Mouse (Mus musculus) lung, postnatal 36 days (tissue): ENCODE data around the gene Cenpa.
"Not testable (repeated sequence)": the region's sequence is repeated elsewhere in the genome, so short reads cannot be mapped to it uniquely, and the experiment has no call there.

ENCODE experiments used
- DNase-seq: peaks from one replicate; pipeline ENCODE4 v3.0.0; 2022; ENCODE audit warnings: mixed read lengths

Cenpa gene

DNA sequence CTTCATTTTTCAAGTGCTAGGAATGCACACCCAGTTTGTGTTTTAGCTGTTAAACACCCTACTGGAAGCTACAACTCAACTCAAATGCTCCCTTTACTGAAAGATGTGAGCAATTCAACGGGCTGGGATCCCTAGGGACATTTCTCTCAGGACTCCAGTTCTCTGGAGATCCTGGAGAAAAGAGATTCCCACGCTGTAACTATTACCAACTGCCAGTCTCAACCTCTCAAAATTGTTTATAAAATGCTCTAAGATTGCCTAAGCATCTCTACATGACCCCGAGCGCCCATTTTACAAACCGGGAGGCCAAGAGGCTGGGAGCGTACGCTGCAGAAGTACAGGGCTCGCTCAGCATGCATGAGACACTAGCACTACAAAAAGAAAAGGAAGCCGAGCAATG lies 19.2 kb upstream of the Cenpa start:
- no peak for DNase-seq

DNA sequence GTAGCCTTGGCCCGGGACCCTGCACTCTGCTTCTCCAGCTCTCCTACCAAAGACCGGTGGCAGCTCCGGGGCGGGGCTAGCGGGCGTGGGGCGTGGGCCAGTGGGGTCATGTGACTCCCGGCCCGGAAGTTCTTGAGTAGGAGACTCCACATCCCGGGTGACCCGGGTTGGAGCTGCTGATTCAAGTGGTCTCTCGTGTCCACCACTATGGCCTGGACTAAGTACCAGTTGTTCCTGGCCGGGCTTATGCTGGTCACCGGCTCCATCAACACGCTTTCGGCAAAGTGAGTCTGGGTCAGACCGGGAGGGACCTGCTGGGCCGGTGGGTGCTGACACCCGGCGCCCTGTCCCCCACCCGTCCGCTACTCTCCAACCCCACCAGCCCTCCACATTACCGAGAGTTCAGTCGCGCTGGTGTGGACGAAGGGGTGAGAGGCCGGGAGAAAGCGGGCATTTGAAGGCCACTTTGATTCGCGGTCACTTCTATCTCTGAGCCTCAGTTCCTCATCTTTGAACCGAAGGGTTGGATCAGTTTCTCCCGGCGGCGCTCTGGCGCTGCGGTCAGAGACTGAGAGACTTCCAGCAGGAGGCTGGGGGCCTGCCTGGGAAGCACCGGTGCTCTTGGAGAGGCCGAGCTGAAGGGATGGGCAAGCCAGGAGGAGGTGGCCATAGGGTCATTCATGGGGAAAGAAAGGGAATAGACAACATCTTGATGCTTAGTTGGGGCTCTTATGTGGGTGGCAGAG lies 18.6 kb upstream of the Cenpa start, which contains the start of gene Slc35f6:
Gene Slc35f6, plus strand, starts transcription at position 119 of the 746 bp plus-strand sequence.
- peak; percentile 97 for DNase-seq

DNA sequence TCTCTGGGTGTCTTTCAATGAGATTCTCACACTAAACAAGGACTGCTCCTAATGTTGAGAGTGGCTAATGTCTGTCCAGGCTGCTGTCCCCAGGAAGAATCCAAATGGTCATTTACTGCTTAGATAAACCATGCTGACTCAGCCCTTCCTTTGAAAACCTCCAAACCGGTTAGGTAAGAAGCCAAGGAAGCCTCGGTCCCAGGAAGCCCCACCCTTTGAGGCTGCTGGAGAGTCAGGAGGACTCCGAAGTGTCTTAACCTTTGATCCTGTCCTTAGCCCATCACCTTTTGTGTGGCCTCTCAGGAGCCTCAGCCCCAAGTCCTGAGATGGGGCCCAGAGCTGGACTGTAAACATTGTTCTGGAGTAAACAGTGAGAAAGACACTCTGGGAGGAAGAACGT lies 17.0 kb upstream of the Cenpa start:
- DNase-seq, result peak; percentile 24

DNA sequence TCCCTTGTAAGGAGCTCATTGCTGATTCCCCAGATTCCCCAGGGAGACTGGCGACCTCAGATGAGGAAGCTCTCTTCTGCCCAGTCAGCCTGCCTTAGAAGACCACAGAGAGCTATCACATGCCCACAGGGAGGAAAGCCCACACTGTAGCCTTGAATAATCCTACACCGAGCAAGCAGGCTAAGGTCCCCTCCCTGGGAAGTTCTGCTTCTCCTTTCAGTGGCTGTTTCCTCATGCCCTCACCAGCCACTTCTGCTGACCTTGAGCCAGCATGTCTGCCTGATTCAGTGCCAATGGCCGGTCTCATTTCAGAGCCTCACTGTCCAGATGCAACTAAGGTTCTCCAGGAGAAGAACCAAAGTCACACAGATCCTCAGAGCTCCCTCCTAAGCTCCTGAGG lies 15.8 kb upstream of the Cenpa start:
- peak; percentile 58 for DNase-seq

DNA sequence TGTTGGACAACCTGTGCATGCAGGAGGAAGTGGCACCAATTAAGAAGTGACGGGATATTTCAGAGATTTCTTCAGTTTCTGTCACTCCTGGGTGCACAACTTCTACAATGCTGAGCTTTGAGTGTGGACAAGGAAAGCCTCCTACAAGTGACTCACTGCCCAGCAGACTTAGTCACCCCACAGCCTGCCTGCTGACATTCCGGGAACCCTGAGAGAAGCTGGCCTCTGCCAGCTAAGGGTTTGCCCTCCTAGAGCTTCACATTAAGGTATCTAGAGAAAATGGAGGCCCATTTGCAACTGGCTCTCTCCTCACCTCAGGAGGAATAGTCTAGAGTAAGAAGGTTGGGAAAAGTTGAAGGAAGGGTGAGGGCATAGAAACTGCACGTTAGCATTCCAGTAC lies 15.0 kb upstream of the Cenpa start:
- DNase-seq, result peak; percentile 28

DNA sequence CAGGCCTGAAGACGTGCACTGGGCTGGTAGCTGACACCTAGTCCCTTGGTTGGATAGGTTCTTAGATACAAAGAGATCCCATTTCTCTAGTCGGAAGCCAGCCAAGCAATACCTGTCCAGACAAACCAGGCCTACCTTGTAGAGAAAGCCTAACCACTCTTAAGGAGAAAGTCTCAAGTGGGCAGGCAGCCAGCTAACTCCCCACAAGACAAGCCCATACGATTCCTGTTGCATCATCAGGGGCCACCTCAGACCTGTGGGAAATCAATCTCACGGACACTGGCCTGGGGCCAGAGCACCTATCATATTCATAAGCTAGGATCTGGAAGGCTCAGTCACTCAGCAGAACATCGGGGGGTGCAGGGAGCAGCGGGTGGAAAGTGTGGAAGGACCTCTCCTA lies 13.3 kb upstream of the Cenpa start:
- peak; percentile 38 for DNase-seq

DNA sequence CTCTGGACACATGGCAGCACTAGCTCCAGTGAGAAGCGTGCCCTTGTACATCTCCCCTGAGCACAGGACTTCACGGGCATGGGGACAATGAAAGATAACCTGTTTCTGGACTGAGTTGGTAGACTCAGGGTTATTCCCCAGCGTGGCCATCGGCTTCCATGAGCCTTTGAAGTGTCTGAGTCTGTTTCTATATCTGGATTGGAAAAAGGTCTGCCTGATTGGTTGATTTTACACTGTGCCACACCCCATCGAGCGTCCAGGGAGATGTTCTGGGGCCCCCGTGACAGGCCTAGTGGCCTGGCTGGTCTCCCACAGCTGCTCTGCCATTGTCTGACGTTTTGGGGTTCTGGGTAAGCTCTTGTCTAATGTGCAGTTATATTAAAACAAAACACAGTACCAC lies 11.5 kb upstream of the Cenpa start:
- no peak for DNase-seq

DNA sequence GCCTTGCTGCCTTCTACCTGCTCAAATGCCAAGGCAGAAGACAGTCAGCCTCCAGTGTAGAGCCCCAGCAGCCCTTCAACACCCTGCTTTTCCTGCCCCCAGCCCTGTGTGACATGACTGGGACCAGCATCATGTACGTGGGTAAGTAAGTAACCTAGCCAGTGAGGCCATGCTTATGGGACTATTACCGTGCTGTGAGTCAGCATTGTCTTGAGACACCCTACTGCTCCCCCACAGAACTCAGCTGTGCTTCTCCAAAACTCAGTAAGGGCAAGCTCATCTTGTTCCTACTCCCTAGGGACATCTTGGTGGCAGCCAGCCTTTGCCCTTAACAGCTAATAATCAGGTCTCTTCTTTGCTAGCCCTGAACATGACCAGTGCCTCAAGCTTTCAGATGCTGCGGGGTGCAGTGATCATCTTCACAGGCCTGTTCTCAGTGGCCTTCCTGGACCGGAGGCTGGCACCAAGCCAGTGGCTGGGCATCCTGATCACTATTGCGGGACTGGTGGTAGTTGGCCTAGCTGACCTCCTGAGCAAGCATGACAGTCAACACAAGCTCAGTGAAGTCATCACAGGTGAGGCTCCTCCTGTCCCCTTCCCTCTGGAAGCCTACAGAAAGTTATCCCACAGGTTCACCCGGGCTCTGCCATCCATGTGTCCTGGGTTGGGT lies 10.9 kb upstream of the Cenpa start:
- DNase-seq, result no peak

DNA sequence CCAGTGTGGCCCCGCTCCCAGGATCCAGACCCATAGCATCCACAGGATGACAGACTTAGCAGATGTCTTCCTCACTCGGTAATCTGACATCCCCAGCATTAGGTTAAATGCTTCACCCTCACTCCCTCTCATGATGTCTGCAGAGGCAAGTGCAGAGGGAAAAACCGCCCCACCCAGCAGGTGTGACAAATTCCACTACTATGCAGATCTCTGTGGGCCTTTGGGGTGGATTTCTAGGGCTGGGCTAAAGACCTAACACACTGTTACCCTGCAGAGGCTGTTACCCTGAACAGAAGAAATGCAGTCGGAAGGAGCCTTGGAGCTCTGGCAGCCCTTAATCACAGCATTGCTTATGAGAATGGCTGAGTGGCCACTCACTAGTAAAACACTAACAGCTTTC lies 7.5 kb upstream of the Cenpa start:
- DNase-seq, result no peak

DNA sequence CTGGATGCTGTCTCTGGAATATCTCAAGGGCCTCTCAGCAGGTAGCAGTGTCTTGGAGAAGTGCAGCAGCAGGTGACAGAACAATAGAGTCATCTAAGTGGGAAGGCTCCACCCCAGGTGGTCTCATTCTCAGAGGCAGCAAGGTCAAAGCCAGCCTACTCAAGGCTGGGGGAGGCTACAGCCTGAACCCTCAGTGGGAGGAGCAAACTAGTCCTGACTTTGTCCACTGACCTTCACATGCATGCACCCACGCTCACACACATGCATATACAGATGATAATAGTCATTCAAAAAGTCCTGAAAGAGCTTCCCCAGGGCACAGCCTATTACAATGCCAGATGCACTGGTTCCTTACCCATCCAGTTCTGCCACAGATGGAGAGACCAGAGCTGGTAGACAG lies 6.3 kb upstream of the Cenpa start:
- DNase-seq, result no peak

DNA sequence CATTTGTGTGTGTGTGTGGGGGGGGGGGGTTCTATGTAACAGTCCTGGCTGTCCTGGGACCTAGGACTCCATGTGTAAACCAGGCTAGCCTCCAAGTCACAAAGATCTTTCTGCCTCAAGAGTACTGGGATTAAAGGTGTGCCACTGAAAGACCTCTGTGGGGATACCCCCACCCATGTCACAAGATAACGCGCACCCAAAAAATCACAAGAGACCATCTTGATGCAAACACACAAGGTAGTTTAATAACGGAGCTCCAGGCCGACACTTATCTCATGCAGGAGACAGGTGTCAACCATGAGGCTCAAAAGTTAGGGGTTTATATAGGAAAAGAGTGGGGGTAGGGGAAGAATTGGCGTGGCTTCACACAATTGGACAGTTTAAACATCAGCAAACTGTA lies 5.8 kb upstream of the Cenpa start:
- DNase-seq, result no peak

DNA sequence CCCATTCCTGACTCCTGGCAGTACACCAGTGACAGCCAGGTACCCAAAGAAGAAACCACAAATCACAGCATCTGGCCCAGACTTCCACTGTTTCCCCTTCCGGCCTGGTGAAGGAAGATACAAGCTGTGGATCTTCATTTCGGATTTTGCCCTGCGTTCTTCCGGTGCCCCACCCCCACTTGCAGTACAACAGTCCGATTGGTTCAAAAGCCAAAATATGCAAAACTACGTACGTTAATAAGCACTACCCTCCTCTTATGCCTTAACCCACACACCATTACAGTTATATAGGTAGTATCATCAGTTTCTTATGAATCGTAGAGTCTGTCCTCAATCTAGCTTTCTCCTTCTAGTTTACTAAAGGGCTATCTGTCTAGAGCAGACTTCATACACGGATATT lies 1.2 kb upstream of the Cenpa start:
- no peak for DNase-seq

DNA sequence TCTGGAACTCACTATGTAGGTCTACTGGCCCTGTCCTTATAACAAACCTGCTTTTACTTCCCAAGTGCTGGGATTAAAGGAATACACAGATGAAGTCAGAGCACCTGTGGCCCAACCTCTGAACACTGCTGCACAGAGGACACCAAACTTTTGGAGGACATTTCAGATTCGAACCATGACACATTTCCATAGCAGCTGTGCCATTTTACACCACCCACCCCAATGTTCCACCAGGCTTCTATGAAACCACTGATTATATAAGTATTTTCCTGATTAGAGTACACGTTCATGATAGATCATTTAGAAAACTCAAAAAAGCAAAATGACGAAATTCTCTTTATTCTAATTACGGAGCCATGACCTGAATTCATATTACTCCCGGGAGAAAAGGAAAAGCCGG lies 609 bp upstream of the Cenpa start:
- DNase-seq, result no peak

DNA sequence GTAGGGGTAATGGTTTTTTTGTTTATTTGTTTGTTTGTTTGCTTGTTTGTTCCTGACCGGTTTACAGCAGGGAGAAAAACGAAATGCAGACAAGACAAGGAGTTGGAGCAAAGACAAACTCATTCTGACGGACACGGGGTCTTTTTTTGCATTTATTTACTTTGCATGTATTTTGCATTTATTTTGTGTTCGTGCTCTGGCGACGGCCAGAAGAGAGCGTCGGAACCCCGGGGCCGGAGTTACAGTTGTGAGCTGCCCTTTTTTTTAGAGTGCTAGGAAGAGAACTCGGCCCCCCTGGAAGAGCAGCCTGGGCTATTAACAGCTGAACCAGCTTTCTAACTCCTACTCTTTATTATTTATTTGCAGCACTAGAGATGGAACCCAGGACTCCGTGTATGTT lies 638 bp downstream of the Cenpa start:
- no peak for DNase-seq

DNA sequence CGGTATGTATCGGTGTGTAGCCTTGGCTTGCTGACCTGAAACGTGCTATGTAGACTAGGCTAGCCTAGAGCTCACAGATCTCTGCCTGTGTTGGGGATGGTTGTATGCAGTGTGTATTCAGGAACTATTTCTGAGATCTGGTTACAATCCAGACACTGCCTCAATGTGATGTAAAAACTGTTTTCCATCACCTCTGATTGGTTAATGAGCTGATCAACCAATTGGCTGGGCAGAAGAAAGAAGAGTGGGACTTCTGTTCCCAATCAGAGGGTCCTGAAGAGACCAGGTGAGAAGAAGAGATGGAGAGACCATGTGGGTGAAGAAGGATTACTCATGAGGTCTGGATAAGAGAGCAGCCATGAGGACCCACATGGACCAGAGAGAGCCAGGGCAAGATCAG lies 1.1 kb downstream of the Cenpa start:
- no peak for DNase-seq

DNA sequence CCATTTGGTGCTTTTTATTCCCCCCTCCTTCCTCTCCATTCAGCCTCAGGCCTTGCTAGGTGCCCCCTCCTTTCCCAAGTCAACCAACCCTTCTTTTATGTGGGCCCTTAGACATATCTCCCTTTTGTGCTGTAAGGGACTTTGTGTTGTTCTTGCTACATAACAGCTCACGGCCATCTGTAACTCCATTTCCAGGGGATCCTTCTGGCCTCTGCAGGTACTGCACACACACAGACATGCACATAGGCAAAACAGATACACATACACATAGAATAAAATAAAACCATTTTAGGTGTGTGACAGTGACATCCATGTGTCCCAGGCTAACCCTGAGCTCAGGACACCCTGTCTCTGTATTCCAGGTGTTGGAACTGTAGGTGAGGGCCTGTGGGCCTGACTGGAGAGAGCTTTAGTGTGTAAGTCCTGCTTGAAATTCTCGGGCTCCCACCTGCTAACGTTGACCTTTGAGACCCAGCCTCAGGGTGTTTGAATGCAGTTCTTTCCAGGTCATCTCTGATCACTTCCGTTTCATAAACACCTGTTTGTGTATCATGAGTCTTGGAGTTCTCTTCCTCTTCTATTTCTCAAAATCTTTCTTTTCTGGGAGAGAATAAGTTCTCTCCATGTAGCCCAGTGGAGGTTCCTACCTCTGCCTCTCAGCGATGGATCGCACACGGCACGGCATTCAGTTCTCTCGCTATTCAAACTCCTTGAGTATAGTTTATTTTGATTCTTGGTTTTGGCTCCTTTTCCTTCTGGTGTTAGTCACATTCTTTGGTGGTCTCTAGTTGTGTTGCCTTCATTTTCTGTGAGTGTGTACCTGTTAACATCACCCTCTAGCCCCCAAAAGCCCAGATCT lies 2.3 kb downstream of the Cenpa start:
- no peak for DNase-seq

DNA sequence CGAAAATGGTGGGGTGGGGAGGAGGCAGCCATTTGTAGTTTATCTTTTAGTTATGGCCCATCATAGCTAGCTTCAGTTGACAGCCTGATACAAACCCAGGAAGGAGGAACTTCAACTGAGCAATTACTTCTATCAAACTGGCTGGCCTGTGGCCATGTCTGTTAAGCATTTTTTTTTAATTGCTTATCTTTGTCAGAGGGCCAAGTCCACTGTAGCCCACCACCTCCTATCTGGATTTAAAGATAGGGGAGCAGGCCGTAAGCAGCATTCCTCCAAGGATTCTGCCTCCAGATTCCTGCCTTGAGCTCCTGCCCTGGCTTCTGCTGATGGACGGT lies 2.9 kb downstream of the Cenpa start:
- DNase-seq, result no peak

DNA sequence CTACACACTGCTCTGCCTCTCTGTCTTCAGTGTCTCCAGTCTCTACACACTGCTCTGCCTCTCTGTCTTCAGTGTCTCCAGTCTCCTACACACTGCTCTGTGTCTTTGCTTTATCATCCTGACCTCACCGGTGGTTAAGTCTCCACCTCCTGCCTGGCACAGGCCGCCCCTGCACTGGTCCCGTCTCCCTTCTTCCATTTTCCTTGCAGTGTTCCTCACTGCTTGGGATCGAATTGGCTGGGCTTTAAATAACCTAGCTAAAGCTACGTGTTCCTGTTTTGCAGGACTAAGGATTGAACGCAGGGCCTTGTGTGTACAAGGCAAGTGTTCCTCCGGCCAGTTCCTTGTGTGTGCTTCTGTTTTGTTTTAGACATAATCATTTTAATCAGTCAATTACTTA lies 3.5 kb downstream of the Cenpa start:
- DNase-seq, result no peak

DNA sequence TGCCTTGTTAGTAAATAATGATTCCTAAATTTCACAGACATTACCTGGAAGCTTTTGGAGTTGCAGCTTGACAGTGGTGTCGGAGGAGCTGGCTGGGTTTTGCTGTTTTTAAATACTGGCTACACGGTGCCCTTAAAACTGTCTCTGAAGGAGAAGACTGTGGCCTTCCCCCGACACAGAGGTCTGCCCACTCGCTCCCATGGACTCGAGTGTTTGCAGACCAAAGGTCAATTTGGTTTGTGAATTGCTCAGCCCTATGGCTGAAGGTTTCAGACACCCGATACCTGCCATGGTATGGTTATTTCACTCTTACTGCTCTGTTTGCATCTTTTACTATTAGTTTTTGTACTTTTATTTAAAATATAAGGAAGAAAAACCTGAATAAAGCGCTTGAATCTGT lies 7.4 kb downstream of the Cenpa start:
- DNase-seq, result no peak

DNA sequence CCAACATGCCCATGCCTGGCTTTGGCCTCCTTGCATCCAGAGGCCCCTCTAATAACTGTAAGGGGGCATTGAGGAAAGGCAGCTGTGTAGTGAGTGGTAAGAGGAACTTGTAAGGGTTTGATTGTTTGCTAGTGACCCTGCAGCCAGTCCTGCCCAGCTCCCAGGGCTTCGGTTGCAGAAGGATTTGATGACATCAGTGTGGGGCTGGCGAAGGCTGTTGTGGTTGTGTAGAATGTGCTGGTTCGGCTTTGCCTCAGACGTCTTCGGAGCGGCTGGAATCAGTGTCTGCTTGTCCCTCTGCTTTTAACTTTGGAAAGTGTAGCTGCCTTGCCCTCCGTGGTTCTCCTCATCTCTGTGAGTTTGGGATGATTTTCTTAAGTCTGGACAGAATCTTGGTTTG lies 10.2 kb downstream of the Cenpa start:
- DNase-seq, result no peak

DNA sequence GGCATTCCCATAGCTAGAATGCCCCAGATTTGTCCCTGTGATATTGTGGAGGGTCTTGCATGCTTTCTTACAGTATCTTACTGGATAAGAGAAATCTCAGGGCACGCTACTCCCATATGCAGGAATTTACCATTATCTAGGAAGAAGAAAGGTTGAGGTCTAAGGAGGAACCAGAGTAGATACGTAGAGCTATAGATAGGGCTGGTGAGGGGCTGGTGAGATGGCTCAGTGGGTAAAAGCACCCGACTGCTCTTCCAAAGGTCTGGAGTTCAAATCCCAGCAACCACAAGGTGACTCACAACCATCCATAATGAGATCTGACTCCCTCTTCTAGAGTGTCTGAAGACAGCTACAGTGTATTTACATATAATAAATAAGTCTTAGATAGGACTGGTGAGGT lies 11.5 kb downstream of the Cenpa start:
- not testable (repeated sequence) for DNase-seq

DNA sequence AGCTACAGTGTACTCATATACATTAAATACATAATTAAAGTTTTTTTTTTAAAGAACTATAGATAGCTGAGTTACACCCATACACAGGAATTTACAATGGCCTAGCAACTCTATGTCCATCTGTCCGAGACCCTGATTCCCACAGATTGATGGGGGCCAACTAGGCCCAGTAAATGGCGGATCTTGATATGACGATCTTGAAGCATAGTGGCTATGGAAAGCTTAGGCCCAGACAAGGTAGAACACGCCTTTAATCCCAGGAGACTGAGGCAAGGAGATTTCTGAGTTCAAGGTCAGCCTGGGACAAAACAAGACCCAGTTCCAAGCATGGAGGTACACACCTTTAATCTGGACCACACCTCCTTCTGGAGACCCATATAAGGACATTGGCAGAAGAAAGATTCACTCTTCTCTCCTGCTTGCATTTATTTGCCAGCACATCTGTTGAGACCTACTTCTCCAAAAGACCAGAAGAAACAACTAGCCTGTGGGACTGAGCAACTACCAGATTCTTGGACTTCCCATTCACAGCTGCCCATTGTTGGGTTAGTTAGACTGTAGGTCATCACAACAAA lies 12.2 kb downstream of the Cenpa start:
- no peak for DNase-seq

DNA sequence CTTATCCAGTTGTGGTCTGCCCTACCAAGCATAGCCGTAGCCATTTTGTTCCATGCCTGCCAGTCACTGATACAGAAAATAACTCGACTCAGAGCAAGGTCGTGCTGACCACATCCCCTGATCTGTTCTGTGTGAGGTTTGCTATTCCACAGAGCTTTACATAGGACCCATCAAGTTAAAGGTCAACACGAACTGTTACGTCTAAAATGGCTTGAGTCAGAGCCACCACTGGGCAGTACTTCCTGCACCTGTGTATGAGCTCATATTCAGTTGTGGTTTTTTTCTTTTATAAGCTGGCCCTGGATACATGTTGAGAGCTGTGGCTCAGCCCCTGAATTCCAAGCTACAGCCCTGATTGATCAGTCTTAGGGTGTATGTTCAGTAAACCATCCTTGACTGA lies 13.0 kb downstream of the Cenpa start:
- DNase-seq, result no peak

DNA sequence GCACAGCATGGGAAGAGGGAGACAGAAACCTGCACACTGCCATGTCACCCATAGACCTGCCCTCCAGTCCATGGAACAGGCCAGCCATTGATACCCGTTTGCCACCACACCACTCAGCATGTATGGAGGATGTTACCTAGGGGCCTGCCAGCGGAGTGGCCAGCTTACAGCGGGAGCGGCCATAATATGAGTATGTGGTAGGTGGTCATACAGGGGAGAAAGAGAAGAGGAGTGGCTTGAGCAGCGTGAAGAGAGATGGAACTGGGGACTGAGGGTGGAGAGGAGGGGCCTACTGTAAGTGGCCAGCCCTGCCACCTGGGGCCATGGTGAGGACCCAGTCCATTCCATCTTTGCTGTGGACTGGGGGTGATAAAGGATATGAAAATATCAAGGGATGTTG lies 15.4 kb downstream of the Cenpa start:
- DNase-seq, result no peak
